Mouse (Mus musculus): ENCODE measurements at regions not wholly inside any gene's neighbourhood (a gene's known extent, or its start where the extent isn't known, plus 50 kb on each side); places are given as distances from the start of the nearest gene placed in this dataset.

DNA sequence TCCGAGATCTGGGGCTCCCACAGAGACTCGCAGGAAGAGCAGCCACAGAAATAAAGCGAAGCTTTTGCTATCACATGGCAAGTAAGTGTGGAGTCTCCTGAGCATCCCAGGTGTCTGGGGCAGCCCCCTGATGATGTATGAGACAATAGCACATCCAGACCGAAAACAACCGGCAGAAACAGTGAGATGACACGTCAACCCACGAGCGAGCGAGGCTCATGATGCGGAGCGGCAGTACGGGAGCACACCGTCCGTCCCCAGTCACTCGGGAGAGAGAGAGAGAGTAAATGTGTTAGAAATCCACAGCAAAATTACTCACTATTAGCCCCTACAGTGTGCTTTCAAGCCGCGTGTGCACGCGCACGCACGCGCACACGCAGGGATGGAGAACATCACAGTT lies 276.2 kb downstream of the Barhl2 start:
- TF ChIP-seq POLR2A (IDR thresholded peaks at IDR 0.05; ENCODE audit: insufficient read depth, low read depth, low read length) (no peak), CTCF (IDR thresholded peaks at IDR 0.05; ENCODE audit: insufficient read depth, low read depth, low read length) (no peak)
